17 mouse cellular contexts compared by ENCODE assay signal in genomic region chr10:117289034-117289505, GRCm38 (mm10). TPM values are rescaled to one million over a fixed set of nuclear protein-coding genes. Genes with fewer than 3 reads are reported as not detected.
"Had no signal": no experiment of that assay in that cellular context is flagged by ENCODE, and none has a peak within 500 bp of the region (broad histone marks: within the 10 kb centered on the region; RNA-seq: fewer than 3 reads in every experiment).

No protein-coding gene starts in this region.

RNA-seq across cellular contexts. Expression of gene Lyz1, which starts 3.6 kb away (rescaled TPM):
- total RNA-seq: megakaryocyte-erythroid progenitor cell, adult 5-6 weeks had no signal
- polyA plus RNA-seq: midbrain, embryonic 10.5 days; midbrain, embryonic 12.5 days; midbrain, embryonic 14.5 days; midbrain, embryonic 16.5 days; myocyte; neural tube, embryonic 11.5 days had no signal

RNA-seq across cellular contexts. Expression of gene 9530003J23Rik, which starts 50.6 kb away (rescaled TPM):
- total RNA-seq: megakaryocyte, adult 5-6 weeks; megakaryocyte-erythroid progenitor cell, adult 5-6 weeks had no signal
- polyA plus RNA-seq: liver, postnatal 0 days; lung, embryonic 15.5 days; midbrain, embryonic 10.5 days; midbrain, embryonic 12.5 days; midbrain, embryonic 14.5 days; midbrain, embryonic 16.5 days; myocyte; neural tube, embryonic 11.5 days; neural tube, embryonic 13.5 days; neural tube, embryonic 15.5 days; spleen, adult 2 months; stomach, embryonic 15.5 days; stomach, postnatal 0 days; thymus, adult 2 months; urinary bladder, adult 2 months had no signal
